Mouse (Mus musculus) G1E (cell line): ENCODE data around the gene Bcar3.

Source experiments
- CTCF ChIP-seq: IDR thresholded peaks from 2 replicates; pipeline ENCODE4 v1.5.1; 2012; ENCODE audit warnings: low read depth, low read length, inconsistent platforms, mixed read lengths
- GATA1 ChIP-seq: IDR thresholded peaks from 2 replicates; pipeline ENCODE4 v1.6.1; 2012; ENCODE audit warnings: borderline replicate concordance, low read length, inconsistent platforms, mixed read lengths
- GATA2 ChIP-seq: IDR thresholded peaks from 2 replicates; pipeline ENCODE4 v1.6.1; 2012; ENCODE audit warnings: low read depth, low read length, inconsistent platforms, borderline replicate concordance
- POLR2AphosphoS5 ChIP-seq: IDR thresholded peaks from 2 replicates; pipeline ENCODE4 v1.6.1; 2012; ENCODE audit warnings: low read depth, low read length, inconsistent platforms; ENCODE audit not compliant: insufficient replicate concordance
- TAL1 ChIP-seq: conservative IDR thresholded peaks from 2 replicates; pipeline ENCODE4 v1.6.1; 2012; ENCODE audit warnings: low read depth, low read length, inconsistent platforms, mixed read lengths

DNA sequence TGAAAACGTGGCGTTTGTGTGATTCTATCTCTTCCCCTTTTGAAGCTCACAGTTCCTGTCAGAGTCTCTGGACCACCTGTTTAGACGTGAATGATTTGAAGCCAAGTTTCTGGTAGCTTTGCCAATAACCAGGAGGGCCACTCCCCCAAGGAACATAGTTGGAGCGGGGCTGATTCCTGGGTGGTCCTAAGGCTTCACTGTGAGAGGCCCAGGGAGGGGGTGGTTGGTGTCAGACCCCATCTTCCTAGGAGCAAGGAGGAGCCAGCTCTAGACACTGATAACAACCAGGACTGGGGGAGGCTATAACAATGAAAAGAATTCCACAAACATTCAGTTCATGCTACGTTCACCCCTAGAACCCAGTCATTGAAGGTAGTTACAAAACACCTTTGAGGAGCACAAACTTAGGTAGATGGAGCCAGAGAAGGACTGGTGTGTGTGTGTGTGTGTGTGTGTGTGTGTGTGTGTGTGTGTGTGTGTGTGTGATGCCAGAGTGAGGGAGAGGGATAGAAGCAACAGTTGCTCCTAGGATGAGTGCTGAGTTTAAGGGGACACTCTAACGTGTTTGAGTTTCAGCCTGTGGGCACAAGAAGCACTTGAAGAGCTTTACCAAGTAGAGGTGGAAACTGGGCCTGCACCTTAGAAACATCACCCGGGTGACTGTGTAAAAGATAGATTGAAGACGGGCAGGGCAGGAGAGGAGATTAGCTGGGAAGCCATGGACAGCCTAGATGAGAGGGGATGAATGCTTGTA, 111.4 kb downstream of the Bcar3 start:
- TF ChIP-seq CTCF (no peak), GATA1 (no peak), TAL1 (no peak), POLR2AphosphoS5 (no peak), GATA2 (no peak)
